Mouse (Mus musculus) CH12.LX (cell line): ENCODE results near the gene Ablim2. TPM values are rescaled to one million over a fixed set of nuclear protein-coding genes. Genes with fewer than 3 reads are reported as not detected.

Source experiments
- DNase-seq: peaks from one replicate; pipeline ENCODE4 v3.0.0-alpha.2; 2013; ENCODE audit errors: extremely low read depth
- H3K27ac ChIP-seq: 2 replicates; pipeline ENCODE4 v1.5.1; 2012; ENCODE audit warnings: low read depth, mild to moderate bottlenecking, control low read depth, moderate library complexity; ENCODE audit not compliant: insufficient read depth
- H3K27me3 ChIP-seq: replicated peaks from 2 replicates; pipeline ENCODE3; 2012; ENCODE audit warnings: inconsistent platforms
- H3K36me3 ChIP-seq, 2 experiments: replicated peaks in 1 of 2; 2 replicates each; pipeline versions ENCODE3 to v1.6.1; 2012; ENCODE audit warnings: inconsistent platforms in 1 of 2, low read length in 1 of 2, mild to moderate bottlenecking in 1 of 2, mixed read lengths in 1 of 2, moderate library complexity in 1 of 2; ENCODE audit not compliant: control insufficient read depth in 1 of 2, insufficient read depth in 1 of 2
- H3K4me1 ChIP-seq, 2 experiments: 2 replicates each; pipeline ENCODE4 v1.6.1; 2012; ENCODE audit warnings: inconsistent platforms in 1 of 2, moderate library complexity in 1 of 2; ENCODE audit not compliant: insufficient read depth in 2 of 2, control insufficient read depth in 1 of 2
- H3K4me2 ChIP-seq: 2 replicates; pipeline ENCODE4 v1.6.1; 2012; ENCODE audit warnings: low read depth, mild to moderate bottlenecking, control low read depth; ENCODE audit not compliant: poor library complexity, insufficient read depth, severe bottlenecking
- H3K4me3 ChIP-seq, 3 experiments: fragments of 150-350 bp in 1 of 3; sonication (generic) in 1 of 3; replicated peaks in 1 of 3; 2 replicates each; pipeline versions ENCODE3 to v1.5.1; 2011 to 2012; ENCODE audit warnings: low read depth in 2 of 3, low read length in 2 of 3, mild to moderate bottlenecking in 2 of 3, moderate library complexity in 2 of 3, control low read depth in 1 of 3, improper control_type of control experiment in 1 of 3, inconsistent platforms in 1 of 3, mixed read lengths in 1 of 3; ENCODE audit not compliant: poor library complexity in 1 of 3
- H3K79me2 ChIP-seq: replicated peaks from 2 replicates; pipeline ENCODE4 v1.6.1; 2012; ENCODE audit warnings: mild to moderate bottlenecking, moderate library complexity; ENCODE audit not compliant: control insufficient read depth, poor library complexity, insufficient read depth, severe bottlenecking; ENCODE audit errors: extremely low read depth
- H3K9ac ChIP-seq: 2 replicates; pipeline ENCODE4 v1.6.1; 2012; ENCODE audit warnings: low read depth, mild to moderate bottlenecking, control low read depth, moderate library complexity; ENCODE audit not compliant: insufficient read depth
- H3K9me3 ChIP-seq: replicated peaks from 2 replicates; pipeline ENCODE3; 2012; ENCODE audit warnings: low read length, inconsistent platforms, mixed read lengths
- CHD1 ChIP-seq: IDR thresholded peaks from 2 replicates; pipeline ENCODE4 v1.6.1; 2012; ENCODE audit warnings: low read depth, low read length, improper control_type of control experiment, inconsistent platforms
- CTCF ChIP-seq, 2 experiments: IDR thresholded peaks in 1 of 2; conservative IDR thresholded peaks in 1 of 2; 2 replicates each; pipeline ENCODE4 v1.5.1; 2011 to 2012; ENCODE audit warnings: low read depth in 2 of 2, low read length in 2 of 2, improper control_type of control experiment in 1 of 2, inconsistent platforms in 1 of 2, mild to moderate bottlenecking in 1 of 2, moderate library complexity in 1 of 2
- E2F4 ChIP-seq: IDR thresholded peaks from 2 replicates; pipeline ENCODE4 v1.6.1; 2011; ENCODE audit warnings: low read depth, low read length, improper control_type of control experiment; ENCODE audit not compliant: insufficient replicate concordance
- ETS1 ChIP-seq: conservative IDR thresholded peaks from 2 replicates; pipeline ENCODE4 v1.6.1; 2012; ENCODE audit warnings: low read depth, mild to moderate bottlenecking, inconsistent platforms, low read length, improper control_type of control experiment, moderate library complexity
- GABPA ChIP-seq: IDR thresholded peaks from 2 replicates; pipeline ENCODE4 v1.6.1; 2012; ENCODE audit warnings: low read depth, low read length, improper control_type of control experiment, inconsistent platforms; ENCODE audit not compliant: insufficient replicate concordance
- JUN ChIP-seq: IDR thresholded peaks from 2 replicates; pipeline ENCODE4 v1.6.1; 2011; ENCODE audit warnings: low read depth, mild to moderate bottlenecking, low read length, improper control_type of control experiment, moderate library complexity; ENCODE audit not compliant: insufficient read depth
- KAT2A ChIP-seq: IDR thresholded peaks from 2 replicates; pipeline ENCODE4 v1.6.1; 2012; ENCODE audit warnings: low read length, improper control_type of control experiment, inconsistent platforms; ENCODE audit not compliant: insufficient replicate concordance
- MAX ChIP-seq: IDR thresholded peaks from 2 replicates; pipeline ENCODE4 v1.6.1; 2011; ENCODE audit warnings: low read length, improper control_type of control experiment
- MAZ ChIP-seq: IDR thresholded peaks from 2 replicates; pipeline ENCODE4 v1.6.1; 2012; ENCODE audit warnings: low read depth, mild to moderate bottlenecking, inconsistent platforms, low read length, improper control_type of control experiment, moderate library complexity
- MEF2A ChIP-seq: IDR thresholded peaks from 2 replicates; pipeline ENCODE4 v1.6.1; 2014; ENCODE audit warnings: low read depth, mild to moderate bottlenecking, inconsistent platforms, low read length, improper control_type of control experiment, borderline replicate concordance
- MXI1 ChIP-seq: IDR thresholded peaks from 2 replicates; pipeline ENCODE4 v1.6.1; 2011; ENCODE audit warnings: mild to moderate bottlenecking, low read depth, low read length, improper control_type of control experiment
- NELFE ChIP-seq: IDR thresholded peaks from 2 replicates; pipeline ENCODE4 v1.6.1; 2011; ENCODE audit warnings: low read depth, low read length, improper control_type of control experiment
- PAX5 ChIP-seq: IDR thresholded peaks from 2 replicates; pipeline ENCODE4 v1.6.1; 2012; ENCODE audit warnings: low read length, inconsistent platforms, mixed read lengths
- POLR2AphosphoS2 ChIP-seq: IDR thresholded peaks from 2 replicates; pipeline ENCODE4 v1.6.1; 2011; ENCODE audit warnings: low read depth, low read length, improper control_type of control experiment
- RAD21 ChIP-seq: IDR thresholded peaks from 2 replicates; pipeline ENCODE4 v1.6.1; 2011; ENCODE audit warnings: low read depth, mild to moderate bottlenecking, low read length, improper control_type of control experiment, moderate library complexity
- RCOR1 ChIP-seq: conservative IDR thresholded peaks from 2 replicates; pipeline ENCODE4 v1.6.1; 2012; ENCODE audit warnings: low read depth, mild to moderate bottlenecking, inconsistent platforms, low read length, improper control_type of control experiment
- SMC3 ChIP-seq: IDR thresholded peaks from 2 replicates; pipeline ENCODE4 v1.6.1; 2011; ENCODE audit warnings: low read depth, low read length, improper control_type of control experiment
- TBP ChIP-seq: conservative IDR thresholded peaks from 2 replicates; pipeline ENCODE4 v1.6.1; 2011; ENCODE audit warnings: low read depth, low read length, improper control_type of control experiment
- TCF12 ChIP-seq: IDR thresholded peaks from 2 replicates; pipeline ENCODE4 v1.6.1; 2014; ENCODE audit warnings: low read depth, mild to moderate bottlenecking, inconsistent platforms, low read length, improper control_type of control experiment
- UBTF ChIP-seq: IDR thresholded peaks from 2 replicates; pipeline ENCODE4 v1.6.1; 2012; ENCODE audit warnings: low read depth, mild to moderate bottlenecking, inconsistent platforms, low read length, improper control_type of control experiment, moderate library complexity
- ZC3H11A ChIP-seq: IDR thresholded peaks from 2 replicates; pipeline ENCODE4 v1.6.1; 2012; ENCODE audit warnings: low read depth, mild to moderate bottlenecking, inconsistent platforms, low read length, improper control_type of control experiment
- ZMIZ1 ChIP-seq: IDR thresholded peaks from 2 replicates; pipeline ENCODE4 v1.6.1; 2012; ENCODE audit warnings: low read depth, mild to moderate bottlenecking, inconsistent platforms, low read length, improper control_type of control experiment
- dilution Hi-C: fragments of 300-500 bp; cut with MboI; formaldehyde crosslinking; loops from 2 replicates; pipeline ENCODE4 v1.14.3; 2020; ENCODE audit warnings: low sequenced_read_pairs; ENCODE audit not compliant: extremely low pct_unique_long_range_greater_than_20kb, extremely low pct_ligation_motif_present
- in situ Hi-C: fragments of 300-500 bp; cut with MboI; formaldehyde crosslinking; loops from 3 replicates; pipeline ENCODE4 v1.14.3; 2019; ENCODE audit warnings: low sequenced_read_pairs, low pct_ligation_motif_present, low pct_unique_long_range_greater_than_20kb, mixed read lengths
- polyA plus RNA-seq: library from polyadenylated mRNA; unstranded; fragments of >175 nt; gene quantifications from 2 replicates; pipeline ENCODE4 v1.2.1, GENCODE M21; 2012; ENCODE audit warnings: low read depth; ENCODE audit not compliant: insufficient read length
- total RNA-seq, 2 experiments: library from RNA; depleted of rRNA; stranded (reverse); fragments of 300-350 nt in 1 of 2; fragments of >200 nt in 1 of 2; gene quantifications; 2 replicates each; pipeline ENCODE4 v1.2.3; 2012 to 2014

The Ablim2 gene
- total and polyA plus RNA-seq, 3 experiments, result 4.4 to 12.2 (median 11.0) TPM

GRCm38 (mm10) chr5:35921141-35921540 lies 163.5 kb downstream of the Ablim2 start:
- Histone ChIP-seq H3K36me3 (no peaks in the 10 kb centered on the region), H3K4me3 (no peak overlapping the region), H3K27ac (no peak overlapping the region), H3K27me3 (no peaks in the 10 kb centered on the region)
- dilution Hi-C loops, result no loop called here
- in situ Hi-C loops, result no loop called here
- TF ChIP-seq TBP, result no peak
- no peak for TF ChIP-seq MXI1
- no peak for TF ChIP-seq RCOR1
- no peak for TF ChIP-seq GABPA
- no peak for TF ChIP-seq MEF2A
- no peak for TF ChIP-seq KAT2A
- TF ChIP-seq ZMIZ1, result no peak
- no peak for TF ChIP-seq E2F4
- no peak for TF ChIP-seq MAZ
- TF ChIP-seq CTCF (conservative IDR thresholded peaks at IDR 0.05 in 1 of 2, IDR thresholded peaks at IDR 0.05 in 1 of 2; ENCODE audit: low read depth in 2 of 2, low read length in 2 of 2), result no peak
- no peak for TF ChIP-seq ZC3H11A
- TF ChIP-seq POLR2AphosphoS2, result no peak
- no peak for TF ChIP-seq SMC3
- TF ChIP-seq CHD1, result no peak
- no peak for TF ChIP-seq NELFE
- no peak for TF ChIP-seq RAD21
- no peak for TF ChIP-seq MAX
- no peak for TF ChIP-seq TCF12
- no peak for TF ChIP-seq ETS1
- no peak for TF ChIP-seq JUN
- TF ChIP-seq, all 38 proteins: peak for 0
- Histone ChIP-seq H3K9me3 (no peaks in the 10 kb centered on the region), H3K4me2 (no peak overlapping the region), H3K79me2 (no peaks in the 10 kb centered on the region), H3K4me1 (peaks cover 0 to 3% of the 10 kb centered on the region in 2 experiments; a peak in 1 of 4 replicates), H3K9ac (no peak overlapping the region)
- no peak for DNase-seq

- dilution Hi-C loops, result no loop called here
- Histone ChIP-seq H3K27ac (no peak overlapping the region), H3K4me2 (no peak overlapping the region), H3K36me3 (no peaks in the 10 kb centered on the region), H3K9me3 (no peaks in the 10 kb centered on the region), H3K9ac (no peak overlapping the region), H3K4me1 (peaks cover 0 to 3% of the 10 kb centered on the region in 2 experiments; a peak in 1 of 4 replicates), H3K79me2 (no peaks in the 10 kb centered on the region), H3K4me3 (no peak overlapping the region), H3K27me3 (no peaks in the 10 kb centered on the region)
- TF ChIP-seq MXI1 (no peak), PAX5 (no peak), JUN (no peak), NELFE (no peak), UBTF (no peak)
- in situ Hi-C loops, result no loop called here
- DNase-seq, result no peak
Observed at GRCm38 (mm10) chr5:35921595-35922254, 164.0 kb downstream of the Ablim2 start.
